Mouse (Mus musculus): ENCODE measurements around the gene Mnt.
A peak's percentile ranks its signal among the peaks of the same experiment; 100 is the strongest.

Gene Mnt

GRCm38 (mm10) chr11:74845784-74846183 lies 15.1 kb downstream of the Mnt start:
- DNase-seq = no peak

- DNase-seq = peak; percentile 88 to 92
These were observed 17.3 kb downstream of the Mnt start for GRCm38 (mm10) chr11:74847919-74848521.

GRCm38 (mm10) chr11:74850998-74851661 lies 20.4 kb downstream of the Mnt start:
- no peak for DNase-seq

- no peak for DNase-seq
These were observed 27.0 kb downstream of the Mnt start for GRCm38 (mm10) chr11:74857756-74858155.

- no peak for DNase-seq
These were observed 31.4 kb downstream of the Mnt start for GRCm38 (mm10) chr11:74862129-74862528.

- peak; percentile 69 to 77 for DNase-seq
These were observed 32.8 kb downstream of the Mnt start for GRCm38 (mm10) chr11:74863471-74863870.

- no peak for DNase-seq
These were observed 33.7 kb downstream of the Mnt start for GRCm38 (mm10) chr11:74864421-74864820.

GRCm38 (mm10) chr11:74865252-74865651 lies 34.5 kb downstream of the Mnt start:
- peak; percentile 14 to 40 for DNase-seq

- DNase-seq = peak; percentile 90 to 93
These were observed 35.9 kb downstream of the Mnt start for GRCm38 (mm10) chr11:74866640-74867039.

- DNase-seq = peak; percentile 94 to 96
These were observed 36.5 kb downstream of the Mnt start for GRCm38 (mm10) chr11:74867181-74867580.

GRCm38 (mm10) chr11:74868046-74868760 lies 37.5 kb downstream of the Mnt start:
- peak; percentile 53 to 72 for DNase-seq

GRCm38 (mm10) chr11:74869603-74870002 lies 38.9 kb downstream of the Mnt start:
- DNase-seq = no peak

GRCm38 (mm10) chr11:74870544-74870943 lies 39.8 kb downstream of the Mnt start:
- no peak for DNase-seq

- peak in 1 of 2 experiments; percentile 49 for DNase-seq
These were observed 40.4 kb downstream of the Mnt start for GRCm38 (mm10) chr11:74870991-74871622.

- DNase-seq = peak; percentile 56 to 60
These were observed 43.9 kb downstream of the Mnt start for GRCm38 (mm10) chr11:74874630-74875029.

GRCm38 (mm10) chr11:74876801-74877200 lies 46.1 kb downstream of the Mnt start:
- DNase-seq = peak; percentile 78 to 81

- no peak for DNase-seq
These were observed 50.3 kb downstream of the Mnt start for GRCm38 (mm10) chr11:74880999-74881398.

GRCm38 (mm10) chr11:74881979-74882378 lies 51.3 kb downstream of the Mnt start:
- DNase-seq = no peak

- peak; percentile 80 to 91 for DNase-seq
These were observed 52.4 kb downstream of the Mnt start for GRCm38 (mm10) chr11:74883098-74883497.

- DNase-seq = no peak
These were observed 63.9 kb downstream of the Mnt start for GRCm38 (mm10) chr11:74894619-74895018.

All from cerebellum, postnatal 25 days (tissue).